Mouse (Mus musculus) CH12.LX (cell line): ENCODE results near the gene Apon.

Experiments
- CHD1 ChIP-seq: IDR thresholded peaks from 2 replicates; pipeline ENCODE4 v1.6.1; 2012; ENCODE audit warnings: low read depth, low read length, improper control_type of control experiment, inconsistent platforms
- POLR2A ChIP-seq: IDR thresholded peaks from 2 replicates; pipeline ENCODE4 v1.6.1; 2011; ENCODE audit warnings: low read depth, mild to moderate bottlenecking, improper control_type of control experiment, low read length
- POLR2AphosphoS2 ChIP-seq: IDR thresholded peaks from 2 replicates; pipeline ENCODE4 v1.6.1; 2011; ENCODE audit warnings: low read depth, low read length, improper control_type of control experiment

DNA sequence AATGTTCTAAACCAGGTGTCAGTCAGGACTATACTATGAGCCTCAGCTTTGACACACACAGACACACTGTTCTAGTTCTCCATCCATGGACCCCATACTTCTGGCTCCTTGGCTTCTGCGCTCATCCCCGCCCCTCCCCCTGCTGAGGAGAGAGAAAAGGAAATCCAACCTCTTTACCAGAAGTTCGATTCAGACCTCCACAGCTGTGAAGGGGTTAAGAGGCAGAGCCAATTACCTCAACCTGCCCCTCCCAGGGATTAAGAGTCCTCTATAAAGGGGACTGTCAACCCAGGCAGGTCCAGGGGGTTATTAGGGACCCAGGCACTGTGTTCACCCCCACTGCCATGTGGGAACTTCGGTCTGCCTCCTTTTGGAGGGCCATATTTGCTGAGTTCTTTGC, 28.4 kb upstream of the Apon start, which contains the start of gene Mip:
- TF ChIP-seq POLR2AphosphoS2 (no peak), CHD1 (no peak), POLR2A (no peak)
